Mouse (Mus musculus) heart, embryonic 16.5 days (tissue): ENCODE data around the gene Hemk1. TPM values are rescaled to one million over a fixed set of nuclear protein-coding genes. Genes with fewer than 3 reads are reported as not detected.

Experiments
- ATAC-seq: fragments of 200-750 bp; cut with Nextera tagmentation; replicated peaks from 2 replicates; pipeline ENCODE4 v1.8.0; 2017; ENCODE audit warnings: moderate number of reproducible peaks; ENCODE audit not compliant: insufficient read depth, low FRiP score; ENCODE audit errors: extremely low read depth
- H3K27ac ChIP-seq: fragments of 300-500 bp; sonication (generic); 2 replicates; pipeline ENCODE4 v1.5.1; 2014; ENCODE audit warnings: mild to moderate bottlenecking, low read length, control low read depth, moderate library complexity
- H3K27me3 ChIP-seq: fragments of 300-500 bp; sonication (generic); 2 replicates; pipeline ENCODE4 v1.6.1; 2014; ENCODE audit warnings: low read length, mixed read lengths; ENCODE audit not compliant: control insufficient read depth, insufficient read depth
- H3K36me3 ChIP-seq: fragments of 300-500 bp; sonication (generic); 2 replicates; pipeline ENCODE4 v1.6.1; 2014; ENCODE audit not compliant: control insufficient read depth, insufficient read depth
- H3K4me1 ChIP-seq: fragments of 300-500 bp; sonication (generic); 2 replicates; pipeline ENCODE4 v1.6.1; 2014; ENCODE audit warnings: low read length, mixed read lengths; ENCODE audit not compliant: control insufficient read depth, insufficient read depth
- H3K4me2 ChIP-seq: fragments of 300-500 bp; sonication (generic); 2 replicates; pipeline ENCODE4 v1.6.1; 2014; ENCODE audit warnings: low read depth, mild to moderate bottlenecking, control low read depth, low read length
- H3K4me3 ChIP-seq: fragments of 300-500 bp; sonication (generic); 2 replicates; pipeline ENCODE4 v1.5.1; 2014; ENCODE audit warnings: mild to moderate bottlenecking, control low read depth, low read length
- H3K9ac ChIP-seq: fragments of 300-500 bp; sonication (generic); 2 replicates; pipeline ENCODE4 v1.6.1; 2014; ENCODE audit warnings: low read length, control low read depth
- H3K9me3 ChIP-seq: fragments of 300-500 bp; sonication (generic); replicated peaks from 2 replicates; pipeline ENCODE4 v1.6.1; 2016; ENCODE audit warnings: low read length; ENCODE audit not compliant: control insufficient read depth
- whole genome bisulfite sequencing: fragments of 180-500 bp; shearing (Covaris S2); extraction: QIAGEN DNeasy Blood & Tissue Kit; methylation state at CpG from one replicate; pipeline ENCODE4 v1.1.7; 2014; 5-methylcytosine and 5-hydroxymethylcytosine counted together
- polyA plus RNA-seq: library from polyadenylated mRNA; unstranded; fragments of >200 nt; fragmentation: Nextera tagmentation; extraction: Ambion mirVana; gene quantifications from 2 replicates; pipeline ENCODE4 v1.2.1, GENCODE M21; 2015

The Hemk1 gene
- polyA plus RNA-seq, result 10.2 and 14.4 TPM in 2 replicates

DNA sequence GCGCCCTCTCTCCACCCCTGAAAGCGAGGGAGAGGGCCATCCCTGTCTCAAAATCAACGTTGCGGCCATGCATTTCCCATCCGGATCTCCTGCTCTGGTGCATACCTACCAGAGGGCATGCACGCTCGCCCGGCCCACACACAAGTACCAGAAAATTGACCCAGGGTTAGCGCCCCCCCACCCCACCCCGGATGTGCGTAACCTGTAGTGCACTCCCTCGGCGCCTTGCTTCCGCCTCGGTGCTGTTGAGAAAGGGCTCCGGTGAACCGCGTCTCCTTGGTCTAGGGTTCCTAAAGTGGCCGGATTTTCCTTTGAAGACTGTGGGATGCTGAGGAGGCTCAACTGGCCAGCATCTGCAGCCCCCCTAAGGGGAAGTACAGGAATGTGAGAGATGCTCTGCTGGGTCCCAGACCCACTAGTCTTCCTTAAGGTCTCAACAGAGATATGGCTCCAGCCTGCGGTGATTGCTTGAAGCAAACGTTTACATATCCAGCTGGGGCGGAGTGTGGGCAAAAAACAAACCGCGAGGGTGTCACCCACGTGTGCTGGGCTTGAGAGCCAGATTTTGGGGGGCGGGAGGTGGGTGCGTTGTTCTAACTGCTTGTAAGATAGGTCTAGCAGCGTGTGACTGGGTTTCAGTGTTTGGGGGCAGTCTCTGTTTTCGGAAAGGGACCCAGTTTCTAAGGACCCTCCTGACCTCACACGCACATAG, at the start of gene Hemk1:
TSS of gene Hemk1 (minus strand) at position 179 of the 712 bp plus-strand sequence.
- H3K4me1 ChIP-seq, result peaks cover 23% of the 10 kb centered on the region
- peaks cover 7% of the 10 kb centered on the region for H3K27me3 ChIP-seq
- H3K9me3 ChIP-seq, result no peaks in the 10 kb centered on the region
- no peaks in the 10 kb centered on the region for H3K36me3 ChIP-seq
- H3K4me3 ChIP-seq, result peak within 1 kb of the TSS; percentile 67
- H3K9ac ChIP-seq, result peak within 1 kb of the TSS; percentile 84
- peak within 1 kb of the TSS; percentile 60 for H3K27ac ChIP-seq
- 4% methylated on average over 30 of the region's 30 CpGs for WGBS
- H3K4me2 ChIP-seq, result peak within 1 kb of the TSS; percentile 90
- ATAC-seq, result peak; percentile 64

GRCm38 (mm10) chr9:107387708-107388107, 49.6 kb upstream of the Hemk1 start:
- Histone ChIP-seq H3K36me3 (no peaks in the 10 kb centered on the region), H3K4me1 (no peaks in the 10 kb centered on the region), H3K4me3 (no peak overlapping the region), H3K4me2 (no peak overlapping the region), H3K9ac (no peak overlapping the region), H3K9me3 (no peaks in the 10 kb centered on the region), H3K27ac (no peak overlapping the region), H3K27me3 (peaks cover 21% of the 10 kb centered on the region)
- 81% methylated on average over 3 of the region's 3 CpGs for WGBS
- no peak for ATAC-seq

DNA sequence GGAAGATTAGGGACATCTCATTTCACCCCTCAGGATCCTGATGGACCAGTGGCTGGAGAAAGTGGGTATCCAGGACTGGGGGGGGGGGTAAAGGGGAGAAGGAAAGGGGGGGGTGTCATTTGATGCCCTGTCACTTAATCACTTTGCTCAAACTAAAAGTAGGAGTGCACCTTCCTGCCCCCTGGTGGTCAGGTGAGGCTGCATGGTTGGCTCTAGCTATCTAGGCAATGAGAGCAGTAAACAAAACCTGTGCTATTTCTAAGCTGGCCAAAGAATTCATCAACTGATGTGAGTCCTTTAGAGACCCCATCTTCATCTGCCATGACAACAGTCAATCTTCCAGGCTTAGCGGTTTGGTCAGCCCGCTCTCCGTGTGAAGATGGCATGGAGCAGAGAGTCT, 48.6 kb upstream of the Hemk1 start:
- no peaks in the 10 kb centered on the region for H3K4me1 ChIP-seq
- H3K27ac ChIP-seq, result no peak overlapping the region
- H3K27me3 ChIP-seq, result peaks cover 30% of the 10 kb centered on the region
- no peak overlapping the region for H3K4me3 ChIP-seq
- WGBS, result 60% methylated on average over 3 of the region's 3 CpGs
- no peak for ATAC-seq
- no peaks in the 10 kb centered on the region for H3K36me3 ChIP-seq
- H3K9ac ChIP-seq, result no peak overlapping the region
- no peak overlapping the region for H3K4me2 ChIP-seq
- H3K9me3 ChIP-seq, result no peaks in the 10 kb centered on the region

GRCm38 (mm10) chr9:107384396-107384795, 46.2 kb upstream of the Hemk1 start:
- no peak overlapping the region for H3K27ac ChIP-seq
- H3K9me3 ChIP-seq, result no peaks in the 10 kb centered on the region
- 39% methylated on average over 3 of the region's 3 CpGs for WGBS
- H3K27me3 ChIP-seq, result peaks cover 51% of the 10 kb centered on the region
- no peak overlapping the region for H3K9ac ChIP-seq
- no peak for ATAC-seq
- no peak overlapping the region for H3K4me2 ChIP-seq
- no peaks in the 10 kb centered on the region for H3K4me1 ChIP-seq
- no peaks in the 10 kb centered on the region for H3K36me3 ChIP-seq
- H3K4me3 ChIP-seq, result no peak overlapping the region

GRCm38 (mm10) chr9:107381723-107382122, 43.6 kb upstream of the Hemk1 start:
- 3% methylated on average over 8 of the region's 8 CpGs for WGBS
- H3K27me3 ChIP-seq, result peaks cover 73% of the 10 kb centered on the region
- H3K4me2 ChIP-seq, result no peak overlapping the region
- no peak overlapping the region for H3K9ac ChIP-seq
- 0 out of 2 replicates have a peak, but pooled peaks cover 4% of the 10 kb centered on the region for H3K4me1 ChIP-seq
- no peak overlapping the region for H3K4me3 ChIP-seq
- H3K27ac ChIP-seq, result no peak overlapping the region
- H3K9me3 ChIP-seq, result no peaks in the 10 kb centered on the region
- H3K36me3 ChIP-seq, result no peaks in the 10 kb centered on the region
- ATAC-seq, result peak; percentile 58; the same call in 1 of the 2 replicates

DNA sequence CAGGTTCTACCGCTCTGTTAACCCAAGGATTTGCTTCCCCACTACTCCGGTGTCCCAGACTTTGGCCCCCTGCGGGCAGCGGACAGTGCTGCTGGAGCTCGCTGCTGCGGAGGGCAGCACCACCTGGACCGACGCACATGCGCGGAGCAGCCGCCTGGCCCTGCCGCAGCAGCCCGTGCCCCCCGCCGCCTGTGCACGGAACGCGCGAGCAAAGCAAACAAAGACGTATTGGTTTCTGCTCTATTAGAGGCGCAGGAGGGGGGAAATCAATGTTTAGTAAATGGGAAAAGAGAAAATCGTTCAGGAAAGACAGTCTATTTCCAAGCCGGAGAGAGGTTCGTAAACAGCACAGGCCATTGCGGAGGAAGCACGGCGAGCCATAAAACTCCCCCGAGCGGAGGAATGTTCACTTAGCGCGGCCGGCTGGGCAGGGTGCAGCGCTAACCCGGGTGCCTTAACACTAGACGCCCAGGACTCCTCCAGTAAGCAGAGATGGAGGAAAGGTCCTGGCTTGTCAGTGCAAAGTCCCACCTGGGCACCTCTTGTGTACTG, 39.9 kb upstream of the Hemk1 start:
- Histone ChIP-seq H3K4me2 (peak overlapping the region; percentile 75), H3K36me3 (no peaks in the 10 kb centered on the region), H3K4me1 (0 out of 2 replicates have a peak, but pooled peaks cover 4% of the 10 kb centered on the region), H3K4me3 (peak overlapping the region; percentile 54), H3K9ac (no peak overlapping the region), H3K27ac (no peak overlapping the region), H3K27me3 (peaks cover 67% of the 10 kb centered on the region), H3K9me3 (no peaks in the 10 kb centered on the region)
- no peak for ATAC-seq
- WGBS, result under 1% methylated on average over 35 of the region's 35 CpGs

DNA sequence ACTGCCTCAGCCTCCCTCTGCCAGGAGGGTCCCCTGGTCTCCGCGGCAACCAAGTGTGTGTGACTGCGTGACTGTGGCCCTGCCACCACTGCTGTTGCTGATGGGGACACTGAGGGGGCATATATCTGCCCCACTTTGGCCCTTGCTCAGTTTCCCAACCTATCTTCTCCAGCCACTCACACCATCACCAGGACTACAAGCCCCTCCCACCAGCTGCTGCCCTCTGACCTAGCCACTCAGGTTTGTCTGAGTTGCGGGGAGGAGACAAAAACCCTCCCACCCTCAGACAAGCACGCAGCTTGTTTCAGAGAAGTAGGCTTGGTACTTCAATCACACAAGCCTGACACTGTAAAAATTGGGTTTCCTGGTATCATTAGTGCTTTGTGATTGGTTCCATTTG, 37.3 kb upstream of the Hemk1 start:
- H3K36me3 ChIP-seq, result no peaks in the 10 kb centered on the region
- ATAC-seq, result no peak
- no peak overlapping the region for H3K9ac ChIP-seq
- H3K27me3 ChIP-seq, result peaks cover 43% of the 10 kb centered on the region
- WGBS, result 25% methylated on average over 5 of the region's 5 CpGs
- no peak overlapping the region for H3K27ac ChIP-seq
- no peaks in the 10 kb centered on the region for H3K9me3 ChIP-seq
- H3K4me2 ChIP-seq, result no peak overlapping the region
- H3K4me3 ChIP-seq, result no peak overlapping the region
- 0 out of 2 replicates have a peak, but pooled peaks cover 9% of the 10 kb centered on the region for H3K4me1 ChIP-seq

GRCm38 (mm10) chr9:107374623-107375022, 36.5 kb upstream of the Hemk1 start:
- WGBS, result 9% methylated on average over 8 of the region's 8 CpGs
- Histone ChIP-seq H3K9me3 (no peaks in the 10 kb centered on the region), H3K9ac (no peak overlapping the region), H3K36me3 (no peaks in the 10 kb centered on the region), H3K27me3 (peaks cover 36% of the 10 kb centered on the region), H3K4me3 (no peak overlapping the region), H3K4me2 (no peak overlapping the region), H3K4me1 (peaks cover 14% of the 10 kb centered on the region), H3K27ac (no peak overlapping the region)
- ATAC-seq, result no peak

DNA sequence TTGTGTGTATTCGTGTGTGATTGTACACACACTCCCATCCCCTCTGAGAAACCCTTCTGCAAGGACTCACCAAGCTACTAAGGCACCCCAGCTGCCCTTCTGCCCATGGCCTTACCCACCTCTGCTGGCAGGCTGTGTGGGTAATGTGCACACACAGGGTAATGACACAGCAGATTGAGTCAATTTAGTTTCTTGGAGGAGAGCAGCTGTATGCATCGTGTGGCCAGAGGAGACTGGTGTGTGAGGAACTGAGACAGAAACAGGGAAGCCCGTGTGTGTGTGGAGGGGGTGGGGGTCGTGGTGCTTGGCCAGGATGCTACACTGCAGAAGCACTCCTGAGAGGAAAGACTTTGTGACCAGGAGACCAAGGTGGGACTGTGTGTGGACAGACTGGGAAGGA, 34.3 kb upstream of the Hemk1 start:
- peaks cover 15% of the 10 kb centered on the region for H3K4me1 ChIP-seq
- WGBS, result 54% methylated on average over 4 of the region's 4 CpGs
- H3K4me3 ChIP-seq, result no peak overlapping the region
- no peak overlapping the region for H3K27ac ChIP-seq
- no peak for ATAC-seq
- no peaks in the 10 kb centered on the region for H3K9me3 ChIP-seq
- no peak overlapping the region for H3K9ac ChIP-seq
- no peak overlapping the region for H3K4me2 ChIP-seq
- no peaks in the 10 kb centered on the region for H3K36me3 ChIP-seq
- H3K27me3 ChIP-seq, result peaks cover 16% of the 10 kb centered on the region
